Mouse (Mus musculus) kidney, embryonic 14.5 days (tissue): ENCODE measurements around the gene Mrps14. TPM values are rescaled to one million over a fixed set of nuclear protein-coding genes. Genes with fewer than 3 reads are reported as not detected.

Experiments used
- ATAC-seq: fragments of 200-750 bp; cut with Nextera tagmentation; 2 replicates; pipeline ENCODE4 v1.8.0; 2017; ENCODE audit warnings: moderate number of reproducible peaks, mild to moderate bottlenecking, moderate TSS enrichment, moderate library complexity; ENCODE audit not compliant: low FRiP score, low TSS enrichment
- H3K27ac ChIP-seq: fragments of 300-500 bp; sonication (generic); 2 replicates; pipeline ENCODE4 v1.5.1; 2014; ENCODE audit warnings: low read depth, mild to moderate bottlenecking, low read length, moderate library complexity, mixed read lengths
- H3K27me3 ChIP-seq: fragments of 300-500 bp; sonication (generic); 2 replicates; pipeline ENCODE4 v1.6.1; 2014; ENCODE audit warnings: mild to moderate bottlenecking, low read length; ENCODE audit not compliant: control insufficient read depth, insufficient read depth
- H3K36me3 ChIP-seq: fragments of 300-500 bp; sonication (generic); 2 replicates; pipeline ENCODE4 v1.6.1; 2014; ENCODE audit warnings: low read length, mixed read lengths; ENCODE audit not compliant: control insufficient read depth, insufficient read depth
- H3K4me1 ChIP-seq: fragments of 300-500 bp; sonication (generic); 2 replicates; pipeline ENCODE4 v1.6.1; 2014; ENCODE audit warnings: low read length, mixed read lengths; ENCODE audit not compliant: control insufficient read depth, insufficient read depth
- H3K4me2 ChIP-seq: fragments of 300-500 bp; sonication (generic); replicated peaks from 2 replicates; pipeline ENCODE4 v1.6.1; 2014; ENCODE audit warnings: low read depth, mild to moderate bottlenecking, low read length
- H3K4me3 ChIP-seq: fragments of 300-500 bp; sonication (generic); 2 replicates; pipeline ENCODE4 v1.5.1; 2014; ENCODE audit warnings: mild to moderate bottlenecking, low read length
- H3K9ac ChIP-seq: fragments of 300-500 bp; sonication (generic); 2 replicates; pipeline ENCODE4 v1.6.1; 2014; ENCODE audit warnings: low read depth, mild to moderate bottlenecking, low read length, moderate library complexity
- H3K9me3 ChIP-seq: fragments of 300-500 bp; sonication (generic); 2 replicates; pipeline ENCODE4 v1.6.1; 2016; ENCODE audit warnings: low read length; ENCODE audit not compliant: control insufficient read depth
- WGBS: fragments of 180-500 bp; shearing (Covaris S2); extraction: QIAGEN DNeasy Blood & Tissue Kit; methylation state at CpG from one replicate; pipeline ENCODE4 v1.1.7; 2014; 5-methylcytosine and 5-hydroxymethylcytosine counted together
- polyA plus RNA-seq: library from polyadenylated mRNA; unstranded; fragments of >200 nt; fragmentation: Nextera tagmentation; extraction: Ambion mirVana; gene quantifications from 2 replicates; pipeline ENCODE4 v1.2.1, GENCODE M21; 2014

Mrps14 gene
- polyA plus RNA-seq, 1 experiment from 2014 or later, result 250 TPM

GRCm38 (mm10) chr1:160212703-160213669, 18.0 kb downstream of the Mrps14 start, which contains the start of gene Cacybp:
TSS of gene Cacybp (minus strand) at chr1:160212875.
- under 1% methylated on average over 75 of the region's 76 CpGs for WGBS
- Histone ChIP-seq H3K4me2 (peak within 1 kb of the TSS; percentile 68), H3K4me1 (peaks cover 9% of the 10 kb centered on the region; the same call in 1 of the 2 replicates), H3K36me3 (no peaks in the 10 kb centered on the region; the same call in 1 of the 2 replicates), H3K9ac (peak within 1 kb of the TSS; percentile 86), H3K9me3 (no peaks in the 10 kb centered on the region), H3K27me3 (no peaks in the 10 kb centered on the region), H3K27ac (peak within 1 kb of the TSS; percentile 99), H3K4me3 (peak within 1 kb of the TSS; percentile 71)
- ATAC-seq, result peak; percentile 99

DNA sequence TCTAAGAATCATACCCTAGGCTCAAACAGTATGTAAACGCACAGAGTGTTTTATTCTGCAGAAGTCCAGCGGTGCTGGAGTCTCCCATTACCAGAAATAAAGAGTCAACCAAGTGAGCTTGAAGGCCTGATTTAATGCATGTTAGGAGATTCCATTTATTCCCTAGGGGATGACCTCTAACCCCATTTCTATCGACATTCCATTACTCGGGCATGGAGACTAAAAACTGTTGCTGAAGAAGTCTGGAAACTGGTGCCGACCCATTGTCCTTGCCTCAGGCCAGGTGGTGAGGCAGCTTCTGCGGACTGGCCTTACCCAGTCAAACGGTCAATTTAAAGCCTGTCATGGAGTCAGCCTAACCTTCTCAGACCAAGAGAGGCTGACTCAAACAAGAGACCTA, 19.2 kb downstream of the Mrps14 start:
- Histone ChIP-seq H3K4me1 (peaks cover 9% of the 10 kb centered on the region; the same call in 1 of the 2 replicates), H3K36me3 (no peaks in the 10 kb centered on the region), H3K4me3 (no peak overlapping the region), H3K4me2 (no peak overlapping the region), H3K9ac (no peak overlapping the region), H3K9me3 (no peaks in the 10 kb centered on the region), H3K27ac (no peak overlapping the region), H3K27me3 (no peaks in the 10 kb centered on the region)
- no peak for ATAC-seq
- WGBS, result 84% methylated on average over 7 of the region's 7 CpGs

GRCm38 (mm10) chr1:160217898-160218297, 22.9 kb downstream of the Mrps14 start:
- Histone ChIP-seq H3K4me1 (no peaks in the 10 kb centered on the region), H3K4me3 (no peak overlapping the region)
- WGBS, result 92% methylated on average over 3 of the region's 3 CpGs

GRCm38 (mm10) chr1:160224093-160224492, 29.1 kb downstream of the Mrps14 start:
- no peak overlapping the region for H3K27ac ChIP-seq
- H3K27me3 ChIP-seq, result no peaks in the 10 kb centered on the region
- no peak overlapping the region for H3K4me2 ChIP-seq
- no peak for ATAC-seq
- no peak overlapping the region for H3K4me3 ChIP-seq
- WGBS, result 67% methylated on average over 2 of the region's 2 CpGs
- H3K36me3 ChIP-seq, result no peaks in the 10 kb centered on the region
- no peaks in the 10 kb centered on the region for H3K9me3 ChIP-seq
- H3K9ac ChIP-seq, result no peak overlapping the region
- H3K4me1 ChIP-seq, result no peaks in the 10 kb centered on the region

More at GRCm38 (mm10) chr1:160217898-160218297, 22.9 kb downstream of the Mrps14 start:
- no peak for ATAC-seq
- Histone ChIP-seq H3K9me3 (no peaks in the 10 kb centered on the region), H3K36me3 (no peaks in the 10 kb centered on the region), H3K4me2 (no peak overlapping the region), H3K27ac (no peak overlapping the region), H3K27me3 (no peaks in the 10 kb centered on the region), H3K9ac (no peak overlapping the region)

GRCm38 (mm10) chr1:160227196-160227595, 32.2 kb downstream of the Mrps14 start:
- Histone ChIP-seq H3K27me3 (no peaks in the 10 kb centered on the region), H3K4me3 (no peak overlapping the region), H3K4me2 (no peak overlapping the region), H3K9ac (no peak overlapping the region), H3K4me1 (no peaks in the 10 kb centered on the region), H3K27ac (no peak overlapping the region), H3K36me3 (no peaks in the 10 kb centered on the region), H3K9me3 (no peaks in the 10 kb centered on the region)
- no peak for ATAC-seq
- 92% methylated on average over 4 of the region's 4 CpGs for WGBS

DNA sequence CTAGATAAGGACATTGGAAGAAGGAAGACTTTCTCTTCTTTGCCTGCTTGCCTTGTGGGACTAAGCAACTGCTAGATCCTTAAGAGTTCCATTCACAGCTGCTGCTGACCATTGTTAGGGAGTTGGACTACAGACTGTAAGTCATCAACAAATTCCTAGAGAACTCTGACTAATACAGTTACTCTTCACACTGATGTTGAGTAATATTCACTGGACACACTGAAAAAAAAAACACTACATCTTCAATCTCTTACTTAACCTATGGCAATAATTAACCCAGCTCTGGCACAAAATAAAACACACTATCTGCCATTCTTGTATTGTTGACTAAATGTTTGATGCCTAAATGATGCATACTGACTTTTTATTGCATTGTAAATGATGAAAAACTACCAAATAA, 32.8 kb downstream of the Mrps14 start:
- Histone ChIP-seq H3K9me3 (no peaks in the 10 kb centered on the region), H3K4me2 (no peak overlapping the region), H3K27ac (no peak overlapping the region), H3K4me3 (no peak overlapping the region), H3K36me3 (no peaks in the 10 kb centered on the region), H3K9ac (no peak overlapping the region), H3K27me3 (no peaks in the 10 kb centered on the region), H3K4me1 (no peaks in the 10 kb centered on the region)
- ATAC-seq, result no peak

DNA sequence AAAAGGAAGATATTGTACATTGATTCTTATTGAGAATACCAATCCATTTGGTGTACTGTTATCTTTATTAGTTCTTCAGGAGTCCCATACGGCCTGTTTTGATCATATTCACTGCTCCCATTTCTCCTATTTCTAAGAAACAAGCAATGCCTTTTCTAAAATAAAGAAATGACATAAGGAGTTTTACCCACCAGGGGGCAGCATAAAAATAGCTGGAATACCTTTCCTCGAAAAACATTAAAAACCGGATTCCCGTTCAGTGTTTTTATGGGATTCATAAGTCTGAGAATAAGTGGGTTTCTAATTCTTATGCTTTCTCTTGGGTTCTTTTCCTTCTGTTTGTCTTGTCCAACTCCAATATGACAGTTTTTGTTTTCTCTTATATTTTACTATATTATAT, 36.0 kb downstream of the Mrps14 start:
- no peak overlapping the region for H3K4me2 ChIP-seq
- no peaks in the 10 kb centered on the region for H3K9me3 ChIP-seq
- H3K36me3 ChIP-seq, result no peaks in the 10 kb centered on the region
- H3K9ac ChIP-seq, result no peak overlapping the region
- no peak for ATAC-seq
- no peaks in the 10 kb centered on the region for H3K27me3 ChIP-seq
- H3K4me1 ChIP-seq, result no peaks in the 10 kb centered on the region
- 46% methylated on average over 4 of the region's 4 CpGs for WGBS
- H3K27ac ChIP-seq, result no peak overlapping the region
- no peak overlapping the region for H3K4me3 ChIP-seq

GRCm38 (mm10) chr1:160232113-160232512, 37.1 kb downstream of the Mrps14 start:
- Histone ChIP-seq H3K4me2 (no peak overlapping the region), H3K4me3 (no peak overlapping the region), H3K27ac (no peak overlapping the region), H3K9ac (no peak overlapping the region), H3K36me3 (no peaks in the 10 kb centered on the region), H3K4me1 (no peaks in the 10 kb centered on the region), H3K27me3 (no peaks in the 10 kb centered on the region), H3K9me3 (no peaks in the 10 kb centered on the region)
- 93% methylated on average over 3 of the region's 3 CpGs for WGBS
- no peak for ATAC-seq

- Histone ChIP-seq H3K9ac (no peak overlapping the region), H3K9me3 (no peaks in the 10 kb centered on the region), H3K4me2 (no peak overlapping the region), H3K4me3 (no peak overlapping the region), H3K36me3 (no peaks in the 10 kb centered on the region), H3K4me1 (no peaks in the 10 kb centered on the region), H3K27ac (no peak overlapping the region), H3K27me3 (no peaks in the 10 kb centered on the region)
- no peak for ATAC-seq
These were observed 38.9 kb downstream of the Mrps14 start for GRCm38 (mm10) chr1:160233921-160234320.
